Mouse (Mus musculus) CH12.LX (cell line): ENCODE measurements around the gene Zmat3. TPM values are rescaled to one million over a fixed set of nuclear protein-coding genes. Genes with fewer than 3 reads are reported as not detected.

Experiments
- DNase-seq: peaks from one replicate; pipeline ENCODE4 v3.0.0-alpha.2; 2013; ENCODE audit errors: extremely low read depth
- H3K27ac ChIP-seq: 2 replicates; pipeline ENCODE4 v1.5.1; 2012; ENCODE audit warnings: low read depth, mild to moderate bottlenecking, control low read depth, moderate library complexity; ENCODE audit not compliant: insufficient read depth
- H3K27me3 ChIP-seq: replicated peaks from 2 replicates; pipeline ENCODE3; 2012; ENCODE audit warnings: inconsistent platforms
- H3K36me3 ChIP-seq, 2 experiments: replicated peaks in 1 of 2; 2 replicates each; pipeline versions ENCODE3 to v1.6.1; 2012; ENCODE audit warnings: inconsistent platforms in 1 of 2, low read length in 1 of 2, mild to moderate bottlenecking in 1 of 2, mixed read lengths in 1 of 2, moderate library complexity in 1 of 2; ENCODE audit not compliant: control insufficient read depth in 1 of 2, insufficient read depth in 1 of 2
- H3K4me1 ChIP-seq, 2 experiments: 2 replicates each; pipeline ENCODE4 v1.6.1; 2012; ENCODE audit warnings: inconsistent platforms in 1 of 2, moderate library complexity in 1 of 2; ENCODE audit not compliant: insufficient read depth in 2 of 2, control insufficient read depth in 1 of 2
- H3K4me2 ChIP-seq: 2 replicates; pipeline ENCODE4 v1.6.1; 2012; ENCODE audit warnings: low read depth, mild to moderate bottlenecking, control low read depth; ENCODE audit not compliant: poor library complexity, insufficient read depth, severe bottlenecking
- H3K4me3 ChIP-seq, 3 experiments: fragments of 150-350 bp in 1 of 3; sonication (generic) in 1 of 3; replicated peaks in 1 of 3; 2 replicates each; pipeline versions ENCODE3 to v1.5.1; 2011 to 2012; ENCODE audit warnings: low read depth in 2 of 3, low read length in 2 of 3, mild to moderate bottlenecking in 2 of 3, moderate library complexity in 2 of 3, control low read depth in 1 of 3, improper control_type of control experiment in 1 of 3, inconsistent platforms in 1 of 3, mixed read lengths in 1 of 3; ENCODE audit not compliant: poor library complexity in 1 of 3
- H3K79me2 ChIP-seq: replicated peaks from 2 replicates; pipeline ENCODE4 v1.6.1; 2012; ENCODE audit warnings: mild to moderate bottlenecking, moderate library complexity; ENCODE audit not compliant: control insufficient read depth, poor library complexity, insufficient read depth, severe bottlenecking; ENCODE audit errors: extremely low read depth
- H3K9ac ChIP-seq: 2 replicates; pipeline ENCODE4 v1.6.1; 2012; ENCODE audit warnings: low read depth, mild to moderate bottlenecking, control low read depth, moderate library complexity; ENCODE audit not compliant: insufficient read depth
- H3K9me3 ChIP-seq: replicated peaks from 2 replicates; pipeline ENCODE3; 2012; ENCODE audit warnings: low read length, inconsistent platforms, mixed read lengths
- CHD2 ChIP-seq: IDR thresholded peaks from 2 replicates; pipeline ENCODE4 v1.6.1; 2011; ENCODE audit warnings: low read length, improper control_type of control experiment
- CTCF ChIP-seq, 2 experiments: IDR thresholded peaks in 1 of 2; conservative IDR thresholded peaks in 1 of 2; 2 replicates each; pipeline ENCODE4 v1.5.1; 2011 to 2012; ENCODE audit warnings: low read depth in 2 of 2, low read length in 2 of 2, improper control_type of control experiment in 1 of 2, inconsistent platforms in 1 of 2, mild to moderate bottlenecking in 1 of 2, moderate library complexity in 1 of 2
- ELF1 ChIP-seq: IDR thresholded peaks from 2 replicates; pipeline ENCODE4 v1.6.1; 2014; ENCODE audit warnings: low read depth, mild to moderate bottlenecking, inconsistent platforms, low read length, improper control_type of control experiment
- HCFC1 ChIP-seq: IDR thresholded peaks from 2 replicates; pipeline ENCODE4 v1.6.1; 2012; ENCODE audit warnings: low read depth, mild to moderate bottlenecking, inconsistent platforms, low read length, improper control_type of control experiment
- IRF4 ChIP-seq: IDR thresholded peaks from 2 replicates; pipeline ENCODE4 v1.6.1; 2014; ENCODE audit warnings: low read depth, mild to moderate bottlenecking, inconsistent platforms, low read length, improper control_type of control experiment
- JUND ChIP-seq: conservative IDR thresholded peaks from 2 replicates; pipeline ENCODE4 v1.6.1; 2011; ENCODE audit warnings: low read depth, low read length, improper control_type of control experiment
- KAT2A ChIP-seq: IDR thresholded peaks from 2 replicates; pipeline ENCODE4 v1.6.1; 2012; ENCODE audit warnings: low read length, improper control_type of control experiment, inconsistent platforms; ENCODE audit not compliant: insufficient replicate concordance
- MAX ChIP-seq: IDR thresholded peaks from 2 replicates; pipeline ENCODE4 v1.6.1; 2011; ENCODE audit warnings: low read length, improper control_type of control experiment
- MYC ChIP-seq: IDR thresholded peaks from 2 replicates; pipeline ENCODE4 v1.6.1; 2011; ENCODE audit warnings: low read depth, mild to moderate bottlenecking, improper control_type of control experiment, low read length
- NELFE ChIP-seq: IDR thresholded peaks from 2 replicates; pipeline ENCODE4 v1.6.1; 2011; ENCODE audit warnings: low read depth, low read length, improper control_type of control experiment
- NRF1 ChIP-seq: IDR thresholded peaks from 2 replicates; pipeline ENCODE4 v1.6.1; 2014; ENCODE audit warnings: low read depth, mild to moderate bottlenecking, inconsistent platforms, low read length, improper control_type of control experiment, moderate library complexity
- POLR2A ChIP-seq: IDR thresholded peaks from 2 replicates; pipeline ENCODE4 v1.6.1; 2011; ENCODE audit warnings: low read depth, mild to moderate bottlenecking, improper control_type of control experiment, low read length
- RAD21 ChIP-seq: IDR thresholded peaks from 2 replicates; pipeline ENCODE4 v1.6.1; 2011; ENCODE audit warnings: low read depth, mild to moderate bottlenecking, low read length, improper control_type of control experiment, moderate library complexity
- RCOR1 ChIP-seq: conservative IDR thresholded peaks from 2 replicates; pipeline ENCODE4 v1.6.1; 2012; ENCODE audit warnings: low read depth, mild to moderate bottlenecking, inconsistent platforms, low read length, improper control_type of control experiment
- SIN3A ChIP-seq: IDR thresholded peaks from 2 replicates; pipeline ENCODE4 v1.6.1; 2012; ENCODE audit warnings: low read length, improper control_type of control experiment, inconsistent platforms
- TCF12 ChIP-seq: IDR thresholded peaks from 2 replicates; pipeline ENCODE4 v1.6.1; 2014; ENCODE audit warnings: low read depth, mild to moderate bottlenecking, inconsistent platforms, low read length, improper control_type of control experiment
- USF1 ChIP-seq: IDR thresholded peaks from 2 replicates; pipeline ENCODE4 v1.6.1; 2014; ENCODE audit warnings: low read depth, mild to moderate bottlenecking, inconsistent platforms, low read length, improper control_type of control experiment
- USF2 ChIP-seq: conservative IDR thresholded peaks from 2 replicates; pipeline ENCODE4 v1.6.1; 2011; ENCODE audit warnings: low read depth, low read length, improper control_type of control experiment
- ZC3H11A ChIP-seq: IDR thresholded peaks from 2 replicates; pipeline ENCODE4 v1.6.1; 2012; ENCODE audit warnings: low read depth, mild to moderate bottlenecking, inconsistent platforms, low read length, improper control_type of control experiment
- ZKSCAN1 ChIP-seq: IDR thresholded peaks from 2 replicates; pipeline ENCODE4 v1.6.1; 2012; ENCODE audit warnings: low read depth, inconsistent platforms, low read length, improper control_type of control experiment, borderline replicate concordance
- ZMIZ1 ChIP-seq: IDR thresholded peaks from 2 replicates; pipeline ENCODE4 v1.6.1; 2012; ENCODE audit warnings: low read depth, mild to moderate bottlenecking, inconsistent platforms, low read length, improper control_type of control experiment
- dilution Hi-C: fragments of 300-500 bp; cut with MboI; formaldehyde crosslinking; loops from 2 replicates; pipeline ENCODE4 v1.14.3; 2020; ENCODE audit warnings: low sequenced_read_pairs; ENCODE audit not compliant: extremely low pct_unique_long_range_greater_than_20kb, extremely low pct_ligation_motif_present
- in situ Hi-C: fragments of 300-500 bp; cut with MboI; formaldehyde crosslinking; loops from 3 replicates; pipeline ENCODE4 v1.14.3; 2019; ENCODE audit warnings: low sequenced_read_pairs, low pct_ligation_motif_present, low pct_unique_long_range_greater_than_20kb, mixed read lengths
- polyA plus RNA-seq: library from polyadenylated mRNA; unstranded; fragments of >175 nt; gene quantifications from 2 replicates; pipeline ENCODE4 v1.2.1, GENCODE M21; 2012; ENCODE audit warnings: low read depth; ENCODE audit not compliant: insufficient read length
- total RNA-seq, 2 experiments: library from RNA; depleted of rRNA; stranded (reverse); fragments of 300-350 nt in 1 of 2; fragments of >200 nt in 1 of 2; gene quantifications; 2 replicates each; pipeline ENCODE4 v1.2.3; 2012 to 2014

Zmat3 gene
- total and polyA plus RNA-seq, 3 experiments, result 13.4 to 21.6 (median 17.2) TPM

- Histone ChIP-seq H3K9me3 (no peaks in the 10 kb centered on the region), H3K9ac (no peak overlapping the region), H3K27me3 (no peaks in the 10 kb centered on the region), H3K4me2 (no peak overlapping the region), H3K79me2 (no peaks in the 10 kb centered on the region), H3K4me1 (peaks cover 3 to 23% of the 10 kb centered on the region in 2 experiments), H3K4me3 (no peak overlapping the region), H3K27ac (no peak overlapping the region), H3K36me3 (no peaks in the 10 kb centered on the region)
- no peak for DNase-seq
- in situ Hi-C loops, result loop anchor here (10.0 kb wide), 1 partner anchor 123 kb away; the partner anchor contains the start of gene Kcnmb3
- dilution Hi-C loops, result no loop called here
- no peak for TF ChIP-seq ZC3H11A
- TF ChIP-seq JUND, result no peak
- TF ChIP-seq ZMIZ1, result no peak
- TF ChIP-seq USF2, result no peak
- TF ChIP-seq RAD21, result no peak
- TF ChIP-seq HCFC1, result no peak
- TF ChIP-seq MAX, result no peak
- TF ChIP-seq CTCF (conservative IDR thresholded peaks at IDR 0.05 in 1 of 2, IDR thresholded peaks at IDR 0.05 in 1 of 2; ENCODE audit: low read depth in 2 of 2, low read length in 2 of 2), result no peak
- TF ChIP-seq RCOR1, result no peak
- no peak for TF ChIP-seq NELFE
- TF ChIP-seq NRF1, result no peak
- TF ChIP-seq ELF1, result no peak
- TF ChIP-seq MYC, result no peak
- no peak for TF ChIP-seq USF1
- TF ChIP-seq POLR2A, result no peak
- TF ChIP-seq IRF4, result no peak
Measured at GRCm38 (mm10) chr3:32371957-32372356, 6.1 kb upstream of the Zmat3 start.

GRCm38 (mm10) chr3:32367516-32367915 is 1.7 kb upstream of the Zmat3 start:
- no peak overlapping the region for H3K4me3 ChIP-seq
- dilution Hi-C loops (no loop called here), in situ Hi-C loops (no loop called here)
- peaks cover 16 to 42% of the 10 kb centered on the region in 2 experiments for H3K4me1 ChIP-seq
- no peak overlapping the region for H3K27ac ChIP-seq
- no peak for DNase-seq
- no peak overlapping the region for H3K9ac ChIP-seq
- peaks cover 0 to 5% of the 10 kb centered on the region in 2 experiments for H3K36me3 ChIP-seq
- TF ChIP-seq RAD21 (no peak), TCF12 (no peak), ZMIZ1 (no peak), JUND (no peak), SIN3A (no peak), CHD2 (no peak), ZKSCAN1 (no peak), ELF1 (no peak), KAT2A (no peak), POLR2A (no peak), IRF4 (no peak; the same call in 1 of the 2 replicates)
- peaks cover 19% of the 10 kb centered on the region for H3K79me2 ChIP-seq
- no peak overlapping the region for H3K4me2 ChIP-seq
- H3K9me3 ChIP-seq, result no peaks in the 10 kb centered on the region
- H3K27me3 ChIP-seq, result no peaks in the 10 kb centered on the region
